Mouse (Mus musculus): Measurements from ENCODE around the gene Dtx4. TPM values are rescaled to one million over a fixed set of nuclear protein-coding genes. Genes with fewer than 3 reads are reported as not detected.

Gene Dtx4
- polyA plus RNA-seq, 1 experiment from 2014 or later = 8.0 TPM

DNA sequence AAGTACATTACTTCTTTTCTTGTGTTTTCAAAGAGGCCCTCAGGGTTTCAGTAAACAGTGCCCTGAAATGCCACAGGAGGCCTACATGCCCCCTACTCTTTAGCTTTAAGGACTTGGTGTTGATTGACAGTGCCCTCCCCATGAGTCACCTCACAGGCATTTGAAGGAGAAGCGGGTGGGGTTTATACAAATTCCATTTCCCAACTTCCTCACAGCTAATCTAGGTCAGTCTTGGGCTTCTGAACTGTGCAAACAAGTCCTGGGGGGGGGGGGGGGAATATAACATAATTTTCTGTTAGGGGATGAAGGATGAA is 37.6 kb downstream of the Dtx4 start:
- no peak overlapping the region for H3K4me2 ChIP-seq
- no peak overlapping the region for H3K9ac ChIP-seq
- H3K27ac ChIP-seq = no peak overlapping the region
- H3K4me3 ChIP-seq = no peak overlapping the region
- peaks cover 3% of the 10 kb centered on the region; the same call in 1 of the 2 replicates for H3K4me1 ChIP-seq
- ATAC-seq (ENCODE audit: insufficient number of reproducible peaks, low FRiP score, low TSS enrichment, low read depth) = no peak
- WGBS = 30% methylated on average over 1 of the region's 1 CpGs
- peaks cover 3% of the 10 kb centered on the region; the same call in 1 of the 2 replicates for H3K36me3 ChIP-seq
- H3K9me3 ChIP-seq = no peaks in the 10 kb centered on the region
- H3K27me3 ChIP-seq = no peaks in the 10 kb centered on the region

- Histone ChIP-seq H3K9me3 (no peaks in the 10 kb centered on the region), H3K27me3 (no peaks in the 10 kb centered on the region), H3K27ac (no peak overlapping the region), H3K4me1 (peaks cover 3% of the 10 kb centered on the region; the same call in 1 of the 2 replicates), H3K36me3 (no peaks in the 10 kb centered on the region), H3K4me3 (no peak overlapping the region), H3K9ac (no peak overlapping the region), H3K4me2 (no peak overlapping the region)
- no peak for ATAC-seq (ENCODE audit: insufficient number of reproducible peaks, low FRiP score, low TSS enrichment, low read depth)
- WGBS = 71% methylated on average over 7 of the region's 7 CpGs
These were observed 38.2 kb downstream of the Dtx4 start for GRCm38 (mm10) chr19:12462851-12463721.

GRCm38 (mm10) chr19:12460282-12461249 is 40.7 kb downstream of the Dtx4 start, which contains the start of gene Mpeg1:
Mpeg1 (plus strand) TSS chr19:12460779.
- Histone ChIP-seq H3K4me1 (peaks cover 9% of the 10 kb centered on the region; the same call in 1 of the 2 replicates), H3K27ac (no peak within 1 kb of the TSS), H3K9me3 (no peaks in the 10 kb centered on the region), H3K9ac (no peak within 1 kb of the TSS), H3K27me3 (no peaks in the 10 kb centered on the region), H3K4me2 (no peak within 1 kb of the TSS), H3K4me3 (no peak within 1 kb of the TSS), H3K36me3 (no peaks in the 10 kb centered on the region)
- WGBS = 85% methylated on average over 11 of the region's 11 CpGs
- ATAC-seq (ENCODE audit: insufficient number of reproducible peaks, low FRiP score, low TSS enrichment, low read depth) = no peak

DNA sequence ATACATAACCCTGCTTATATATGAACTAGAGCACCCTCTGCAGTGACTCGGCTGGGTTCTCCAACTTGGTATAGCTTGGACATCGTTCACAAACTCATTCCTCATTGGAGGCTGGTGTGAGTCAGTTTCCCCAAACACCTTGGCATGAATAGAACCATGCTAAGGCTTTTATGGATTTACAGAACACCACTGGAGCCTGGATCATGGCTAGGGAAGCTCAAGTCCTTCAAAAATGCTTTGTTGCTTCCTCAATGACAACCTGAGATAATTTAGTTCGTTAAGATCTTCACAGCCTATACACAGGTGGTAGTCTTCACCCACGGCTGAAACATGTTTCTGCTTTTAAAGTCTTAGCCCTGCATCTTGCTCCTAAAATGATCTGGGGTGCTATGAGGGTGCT is 41.7 kb downstream of the Dtx4 start:
- Histone ChIP-seq H3K27me3 (no peaks in the 10 kb centered on the region), H3K36me3 (no peaks in the 10 kb centered on the region), H3K4me1 (peaks cover 9% of the 10 kb centered on the region; the same call in 1 of the 2 replicates), H3K9ac (no peak overlapping the region), H3K4me3 (no peak overlapping the region), H3K4me2 (no peak overlapping the region), H3K9me3 (no peaks in the 10 kb centered on the region), H3K27ac (no peak overlapping the region)
- WGBS = 66% methylated on average over 4 of the region's 4 CpGs
- no peak for ATAC-seq (ENCODE audit: insufficient number of reproducible peaks, low FRiP score, low TSS enrichment, low read depth)

DNA sequence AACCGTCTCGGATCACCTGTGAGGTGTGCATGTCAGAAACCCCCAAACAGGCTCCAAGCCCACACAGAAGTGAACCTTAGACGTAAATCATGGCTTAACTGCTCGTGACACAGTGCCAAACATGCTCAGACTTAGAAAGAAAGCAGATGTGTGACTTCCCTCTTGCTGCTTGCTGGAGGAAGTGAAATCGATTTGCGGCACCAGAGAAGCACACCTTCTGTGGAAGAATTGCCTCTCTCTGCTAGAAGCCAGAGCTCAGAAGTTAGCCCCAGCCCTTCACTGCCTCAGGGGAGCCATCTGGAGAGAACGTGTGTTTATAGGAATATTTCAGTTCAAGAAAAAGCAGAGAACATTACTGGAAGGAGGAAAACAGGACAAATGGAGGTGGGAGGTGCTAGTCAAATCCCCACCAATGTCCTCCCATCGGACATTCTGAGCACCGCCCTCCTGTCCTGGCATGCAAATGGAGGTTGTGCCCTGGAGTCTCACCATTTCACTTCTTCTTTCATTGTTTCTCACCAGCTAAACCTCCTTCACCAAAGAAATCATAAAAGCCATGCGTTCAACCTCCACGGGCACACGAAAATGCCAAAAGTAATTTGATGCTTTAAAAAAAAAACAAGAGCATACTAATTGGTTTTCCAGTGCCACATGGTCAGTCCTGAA is 43.7 kb downstream of the Dtx4 start:
- Histone ChIP-seq H3K9me3 (no peaks in the 10 kb centered on the region), H3K27me3 (no peaks in the 10 kb centered on the region), H3K27ac (peak overlapping the region; percentile 19; the same call in 1 of the 2 replicates), H3K36me3 (no peaks in the 10 kb centered on the region), H3K9ac (no peak overlapping the region), H3K4me3 (peak overlapping the region; percentile 22), H3K4me2 (peak overlapping the region; percentile 40), H3K4me1 (0 out of 2 replicates have a peak, but pooled peaks cover 6% of the 10 kb centered on the region)
- no peak for ATAC-seq (ENCODE audit: insufficient number of reproducible peaks, low FRiP score, low TSS enrichment, low read depth)
- 14% methylated on average over 12 of the region's 12 CpGs for WGBS

- H3K36me3 ChIP-seq = no peaks in the 10 kb centered on the region
- no peak for ATAC-seq (ENCODE audit: insufficient number of reproducible peaks, low FRiP score, low TSS enrichment, low read depth)
- H3K27me3 ChIP-seq = no peaks in the 10 kb centered on the region
- H3K4me1 ChIP-seq = no peaks in the 10 kb centered on the region
- H3K4me2 ChIP-seq = no peak overlapping the region
- 68% methylated on average over 3 of the region's 3 CpGs for WGBS
- H3K4me3 ChIP-seq = no peak overlapping the region
- no peak overlapping the region for H3K27ac ChIP-seq
- H3K9ac ChIP-seq = no peak overlapping the region
- no peaks in the 10 kb centered on the region for H3K9me3 ChIP-seq
These were observed 56.2 kb downstream of the Dtx4 start for GRCm38 (mm10) chr19:12445014-12445413.

DNA sequence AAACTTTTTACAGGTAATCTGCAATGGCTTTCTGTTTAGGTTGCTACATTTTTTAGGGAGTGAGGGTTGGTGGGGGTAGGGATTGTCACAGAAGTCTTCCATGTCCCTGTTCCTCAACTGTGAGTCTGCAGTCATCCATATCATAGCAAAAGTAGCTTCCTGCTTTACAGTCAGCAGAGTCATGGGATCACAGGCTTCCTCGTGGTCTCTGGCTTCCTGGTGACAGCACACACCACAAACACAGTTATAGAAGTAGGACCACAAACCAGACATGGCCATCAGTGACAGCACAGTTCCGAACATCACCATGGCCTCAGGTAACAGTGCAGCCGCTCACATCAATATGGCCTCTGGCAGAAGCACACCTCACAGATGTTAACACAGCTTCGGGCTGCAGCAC is 58.7 kb downstream of the Dtx4 start:
- H3K27me3 ChIP-seq = no peaks in the 10 kb centered on the region
- H3K36me3 ChIP-seq = no peaks in the 10 kb centered on the region
- H3K9ac ChIP-seq = no peak overlapping the region
- ATAC-seq (ENCODE audit: insufficient number of reproducible peaks, low FRiP score, low TSS enrichment, low read depth) = no peak
- no peak overlapping the region for H3K4me3 ChIP-seq
- WGBS = 69% methylated on average over 4 of the region's 4 CpGs
- no peaks in the 10 kb centered on the region for H3K9me3 ChIP-seq
- H3K4me2 ChIP-seq = no peak overlapping the region
- no peaks in the 10 kb centered on the region for H3K4me1 ChIP-seq
- no peak overlapping the region for H3K27ac ChIP-seq

DNA sequence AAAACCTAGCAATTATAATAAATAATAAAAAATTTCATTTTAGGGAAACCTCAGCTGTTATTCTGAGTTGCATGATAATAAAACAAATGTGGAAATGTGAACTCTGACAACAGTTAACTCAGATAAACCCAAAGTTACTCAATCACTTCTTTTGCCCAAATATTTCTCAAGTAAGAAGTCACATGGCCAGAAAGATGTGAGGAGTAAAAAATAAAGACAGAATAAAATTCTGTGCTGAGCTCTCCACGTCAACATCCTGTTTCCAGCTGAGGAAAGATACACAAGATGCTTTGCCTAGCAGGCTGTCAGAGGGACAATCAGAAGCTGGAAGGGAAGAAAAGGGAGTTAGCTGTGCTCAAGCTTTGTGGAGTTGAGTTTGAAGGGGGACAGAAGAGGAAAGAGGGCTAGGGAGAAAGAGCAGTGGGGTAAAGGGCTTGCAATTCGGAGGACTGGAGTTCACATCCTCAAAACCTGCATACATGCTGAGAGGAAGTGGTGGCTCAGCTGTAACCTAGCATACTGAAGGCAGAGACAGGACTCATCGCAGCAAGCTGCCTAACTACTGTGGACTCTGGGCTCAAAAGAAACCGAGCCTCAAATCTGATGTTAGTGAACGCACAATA is 61.0 kb downstream of the Dtx4 start:
- no peaks in the 10 kb centered on the region for H3K36me3 ChIP-seq
- H3K4me2 ChIP-seq = no peak overlapping the region
- 76% methylated on average over 5 of the region's 5 CpGs for WGBS
- H3K27me3 ChIP-seq = no peaks in the 10 kb centered on the region
- H3K4me1 ChIP-seq = no peaks in the 10 kb centered on the region
- H3K27ac ChIP-seq = no peak overlapping the region
- no peaks in the 10 kb centered on the region for H3K9me3 ChIP-seq
- H3K4me3 ChIP-seq = no peak overlapping the region
- no peak for ATAC-seq (ENCODE audit: insufficient number of reproducible peaks, low FRiP score, low TSS enrichment, low read depth)
- H3K9ac ChIP-seq = no peak overlapping the region

- Histone ChIP-seq H3K4me3 (no peak overlapping the region), H3K36me3 (no peaks in the 10 kb centered on the region), H3K4me1 (no peaks in the 10 kb centered on the region), H3K27me3 (no peaks in the 10 kb centered on the region), H3K9ac (no peak overlapping the region), H3K27ac (no peak overlapping the region), H3K4me2 (no peak overlapping the region), H3K9me3 (no peaks in the 10 kb centered on the region)
- no peak for ATAC-seq (ENCODE audit: insufficient number of reproducible peaks, low FRiP score, low TSS enrichment, low read depth)
- WGBS = 49% methylated on average over 1 of the region's 1 CpGs
These were observed 61.7 kb downstream of the Dtx4 start for GRCm38 (mm10) chr19:12439581-12439980.

GRCm38 (mm10) chr19:12435750-12436524 is 65.3 kb downstream of the Dtx4 start:
- Histone ChIP-seq H3K36me3 (no peaks in the 10 kb centered on the region), H3K4me1 (no peaks in the 10 kb centered on the region), H3K4me3 (no peak overlapping the region), H3K9me3 (no peaks in the 10 kb centered on the region), H3K9ac (no peak overlapping the region), H3K27ac (no peak overlapping the region), H3K4me2 (no peak overlapping the region), H3K27me3 (no peaks in the 10 kb centered on the region)
- 81% methylated on average over 4 of the region's 4 CpGs for WGBS
- ATAC-seq (ENCODE audit: insufficient number of reproducible peaks, low FRiP score, low TSS enrichment, low read depth) = no peak

GRCm38 (mm10) chr19:12435011-12435416 is 66.2 kb downstream of the Dtx4 start:
- H3K4me1 ChIP-seq = no peaks in the 10 kb centered on the region
- no peaks in the 10 kb centered on the region for H3K9me3 ChIP-seq
- H3K36me3 ChIP-seq = no peaks in the 10 kb centered on the region
- no peak overlapping the region for H3K4me3 ChIP-seq
- ATAC-seq (ENCODE audit: insufficient number of reproducible peaks, low FRiP score, low TSS enrichment, low read depth) = no peak
- no peak overlapping the region for H3K9ac ChIP-seq
- 77% methylated on average over 4 of the region's 4 CpGs for WGBS
- H3K27me3 ChIP-seq = no peaks in the 10 kb centered on the region
- H3K27ac ChIP-seq = no peak overlapping the region
- no peak overlapping the region for H3K4me2 ChIP-seq
